Mouse (Mus musculus) CD4-positive, CD25-positive, alpha-beta regulatory T cell (primary cell): ENCODE results near the gene Yjefn3. TPM values are rescaled to one million over a fixed set of nuclear protein-coding genes. Genes with fewer than 3 reads are reported as not detected.

Source experiments
- polyA plus RNA-seq: library from polyadenylated mRNA; unstranded; fragments of 100-300 nt; shearing (Covaris generic); gene quantifications from one replicate; pipeline ENCODE4 v1.2.1, GENCODE M21; 2017

The Yjefn3 gene
- polyA plus RNA-seq: 3.1 TPM

DNA sequence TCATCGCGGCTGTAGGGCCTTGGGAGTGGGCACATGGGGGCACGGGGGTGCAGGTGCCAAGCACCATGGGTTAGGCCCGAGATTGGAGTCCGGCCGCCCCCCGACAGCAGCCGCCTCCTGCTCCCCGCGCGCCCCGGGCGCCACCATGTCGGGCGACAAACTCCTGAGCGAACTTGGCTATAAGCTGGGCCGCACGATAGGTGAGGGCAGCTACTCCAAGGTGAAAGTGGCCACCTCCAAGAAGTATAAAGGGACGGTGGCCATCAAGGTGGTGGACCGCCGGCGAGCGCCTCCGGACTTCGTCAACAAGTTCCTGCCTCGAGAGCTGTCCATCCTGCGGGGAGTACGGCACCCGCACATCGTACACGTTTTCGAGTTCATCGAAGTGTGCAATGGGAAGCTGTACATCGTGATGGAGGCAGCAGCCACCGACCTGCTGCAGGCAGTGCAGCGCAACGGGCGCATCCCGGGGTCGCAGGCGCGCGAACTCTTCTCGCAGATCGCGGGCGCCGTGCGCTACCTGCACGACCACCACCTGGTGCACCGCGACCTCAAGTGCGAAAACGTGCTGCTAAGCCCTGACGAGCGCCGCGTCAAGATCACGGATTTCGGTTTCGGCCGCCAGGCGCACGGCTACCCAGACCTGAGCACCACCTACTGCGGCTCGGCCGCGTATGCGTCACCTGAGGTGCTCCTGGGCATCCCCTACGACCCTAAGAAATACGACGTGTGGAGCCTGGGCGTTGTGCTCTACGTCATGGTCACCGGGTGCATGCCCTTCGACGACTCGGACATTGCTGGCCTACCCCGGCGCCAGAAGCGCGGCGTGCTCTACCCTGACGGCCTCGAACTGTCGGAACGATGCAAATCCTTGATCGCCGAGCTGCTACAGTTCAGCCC lies at the start of gene Yjefn3, which contains the start of the genes Tssk6 and Ndufa13:
Gene Yjefn3 (minus strand): TSS at position 550 of the 900 bp plus-strand sequence.
Gene Tssk6 (plus strand): TSS at position 22 of the 900 bp plus-strand sequence.
Gene Ndufa13 (minus strand): TSS at position 396 of the 900 bp plus-strand sequence.

DNA sequence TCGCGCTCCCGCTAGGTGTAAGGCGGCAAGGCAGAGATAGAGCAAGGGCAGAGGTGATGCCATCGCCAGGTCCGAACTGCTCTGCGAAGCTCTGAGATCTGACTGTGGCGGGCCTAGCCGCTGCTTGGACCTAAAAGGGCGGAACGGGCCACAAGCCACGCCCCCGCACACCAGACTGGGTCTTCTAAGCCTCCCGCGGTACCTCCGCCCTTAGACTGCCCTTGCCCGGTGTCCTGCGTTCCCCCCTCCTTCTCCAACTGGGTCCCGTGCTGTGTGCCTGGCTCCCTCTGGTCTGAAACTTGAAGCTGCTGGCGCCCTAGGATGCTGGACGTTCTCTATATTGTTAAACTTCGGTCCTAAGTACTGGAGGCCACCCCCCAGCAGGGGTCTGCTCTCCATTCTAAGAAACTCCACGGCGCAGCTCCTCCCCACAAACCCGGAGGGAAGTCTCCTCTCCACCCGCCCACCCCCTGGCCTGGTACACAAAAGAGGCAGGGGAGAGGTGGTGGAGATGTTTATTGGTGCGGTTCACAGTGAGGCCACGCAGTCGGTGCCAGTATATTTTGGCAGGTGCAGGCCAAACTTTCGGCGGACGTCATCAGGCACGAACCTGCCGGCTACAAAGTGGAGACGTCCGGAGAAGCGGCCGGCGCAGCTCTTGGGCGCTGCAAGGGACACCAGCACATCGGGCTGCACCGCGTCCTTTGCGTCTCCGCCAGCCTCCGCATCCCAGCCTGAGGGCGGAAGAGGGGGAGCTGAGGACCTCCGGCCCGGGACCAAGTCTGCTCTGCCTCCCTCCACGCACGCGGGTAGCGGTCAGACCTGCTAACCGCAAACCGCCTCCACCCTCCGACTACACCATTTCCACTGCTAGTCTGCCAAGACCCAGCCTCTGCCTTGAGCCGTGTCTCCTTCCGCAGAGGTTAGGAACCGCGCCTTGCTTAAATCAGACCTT lies 14.9 kb downstream of the Yjefn3 start, which contains the start of gene Cilp2:
Gene Cilp2 (minus strand): TSS at position 399 of the 955 bp plus-strand sequence.

Other genes with a start within 250 kb of the Yjefn3 start
- gene Zfp964, start 248.2 kb downstream of the Yjefn3 start, polyA plus RNA-seq: 0.77 TPM
- gene Zfp869, start 192.0 kb downstream of the Yjefn3 start, polyA plus RNA-seq: 65.9 TPM
- 8.4 TPM for gene Zfp963, start 152.7 kb downstream of the Yjefn3 start, polyA plus RNA-seq
- not detected for gene Gm20422, start 127.8 kb downstream of the Yjefn3 start, polyA plus RNA-seq
- 112 TPM for gene Atp13a1, start 111.5 kb downstream of the Yjefn3 start, polyA plus RNA-seq
- gene Zfp866, start 111.5 kb downstream of the Yjefn3 start, polyA plus RNA-seq: 30.3 TPM
- 154 TPM for gene Gmip, start 94.0 kb downstream of the Yjefn3 start, polyA plus RNA-seq
- gene Lpar2, start 80.3 kb downstream of the Yjefn3 start, polyA plus RNA-seq: 0.28 TPM
- 19.4 TPM for gene Pbx4, start 70.2 kb downstream of the Yjefn3 start, polyA plus RNA-seq
- gene Cilp2, start 15.0 kb downstream of the Yjefn3 start, polyA plus RNA-seq: 0.14 TPM
- 4.1 TPM for gene Tssk6, start 528 bp downstream of the Yjefn3 start, polyA plus RNA-seq
- 163 TPM for gene Ndufa13, start 154 bp downstream of the Yjefn3 start, polyA plus RNA-seq
- 125 TPM for gene Gatad2a, start 93.7 kb upstream of the Yjefn3 start, polyA plus RNA-seq
- gene Mau2, start 140.0 kb upstream of the Yjefn3 start, polyA plus RNA-seq: 104 TPM
- 68.9 TPM for gene Sugp1, start 140.1 kb upstream of the Yjefn3 start, polyA plus RNA-seq
- 0.78 TPM for gene Tm6sf2, start 170.2 kb upstream of the Yjefn3 start, polyA plus RNA-seq
- not detected for gene Hapln4, start 180.7 kb upstream of the Yjefn3 start, polyA plus RNA-seq
- gene Ncan, start 218.2 kb upstream of the Yjefn3 start, polyA plus RNA-seq: 0.02 TPM
- 60.4 TPM for gene Nr2c2ap, start 228.6 kb upstream of the Yjefn3 start, polyA plus RNA-seq
- 35.4 TPM for gene Rfxank, start 236.4 kb upstream of the Yjefn3 start, polyA plus RNA-seq
- gene Borcs8, start 236.8 kb upstream of the Yjefn3 start, polyA plus RNA-seq: 59.2 TPM
- gene Mef2b, start 237.0 kb upstream of the Yjefn3 start, polyA plus RNA-seq: 1.3 TPM